Mouse (Mus musculus) testis, postnatal 10 days (tissue): ENCODE measurements at regions not wholly inside any gene's neighbourhood (a gene's known extent, or its start where the extent isn't known, plus 50 kb on each side); places are given as distances from the start of the nearest gene placed in this dataset.

Source experiments
- DNase-seq: peaks from one replicate; pipeline ENCODE4 v3.0.0; 2021; ENCODE audit warnings: low spot score

GRCm38 (mm10) chr9:68463637-68464304 is 189.8 kb upstream of the Rora start:
- no peak for DNase-seq

- DNase-seq, result no peak
Measured at GRCm38 (mm10) chr9:68466671-68467070, 186.9 kb upstream of the Rora start.

- DNase-seq, result no peak
Measured at GRCm38 (mm10) chr9:68476391-68476790, 177.2 kb upstream of the Rora start.

- DNase-seq, result no peak
Measured at GRCm38 (mm10) chr9:68477466-68477865, 176.1 kb upstream of the Rora start.

- DNase-seq, result no peak
Measured at GRCm38 (mm10) chr9:68486646-68487045, 166.9 kb upstream of the Rora start.

- DNase-seq, result no peak
Measured at GRCm38 (mm10) chr9:68491151-68491550, 162.4 kb upstream of the Rora start.

GRCm38 (mm10) chr9:68521218-68521617 is 132.4 kb upstream of the Rora start:
- DNase-seq, result no peak

GRCm38 (mm10) chr9:68561767-68562552 is 91.6 kb upstream of the Rora start:
- no peak for DNase-seq

GRCm38 (mm10) chr9:68563206-68563605 is 90.4 kb upstream of the Rora start:
- DNase-seq, result no peak

- no peak for DNase-seq
Measured at GRCm38 (mm10) chr9:68585751-68586150, 67.8 kb upstream of the Rora start.

- no peak for DNase-seq
Measured at GRCm38 (mm10) chr9:68591023-68591422, 62.6 kb upstream of the Rora start.

- DNase-seq, result no peak
Measured at GRCm38 (mm10) chr9:68592976-68593375, 60.6 kb upstream of the Rora start.

- no peak for DNase-seq
Measured at GRCm38 (mm10) chr9:68594586-68594985, 59.0 kb upstream of the Rora start.
